Comparison of ENCODE assay signal across 8 mouse cellular contexts in the genomic region with DNA sequence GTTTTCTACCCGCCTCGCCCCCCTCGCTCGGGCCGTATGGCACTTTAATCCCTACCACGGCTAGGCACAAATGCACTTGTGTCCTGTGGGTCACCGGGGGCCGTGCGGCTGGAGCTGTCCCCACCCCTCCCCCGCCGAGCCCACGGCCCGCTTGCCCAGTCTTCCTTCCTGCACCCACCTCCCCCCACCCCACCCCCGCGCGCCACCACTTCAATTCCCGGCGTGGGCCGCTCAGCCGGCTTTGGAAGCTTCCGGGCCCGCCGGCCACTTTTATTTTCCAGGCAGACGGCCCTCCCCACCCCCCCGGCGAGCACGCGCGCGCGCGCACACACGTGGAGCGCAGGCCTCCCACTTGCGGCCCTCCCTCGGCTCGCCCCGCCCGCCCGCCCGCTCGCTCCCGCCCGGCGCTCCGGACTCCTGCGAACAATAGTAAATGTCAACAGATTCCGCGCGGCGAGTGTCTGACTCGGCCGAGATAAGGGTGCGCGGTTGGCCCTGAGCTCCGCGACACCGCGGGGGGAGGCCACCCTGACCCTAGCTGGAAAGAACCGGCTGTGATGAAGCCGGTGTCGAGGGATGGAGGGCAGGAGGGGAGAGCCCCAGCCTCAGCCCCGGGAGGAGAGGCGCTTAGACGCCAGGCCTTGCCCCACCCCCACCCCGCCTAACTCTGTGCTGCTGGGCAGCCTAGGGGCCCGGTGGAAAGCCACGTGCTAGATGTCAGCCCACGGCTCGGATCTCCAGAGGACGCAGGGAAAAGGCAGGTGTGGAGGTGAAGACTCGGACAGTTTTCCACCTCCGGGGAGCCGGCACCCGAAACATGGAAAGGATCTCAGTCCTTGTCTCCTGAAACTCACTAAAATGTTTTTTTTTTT.
A peak's percentile ranks its signal among the peaks of the same experiment; 100 is the strongest.
DNase-seq lines count a peak whose midpoint lies in the region; ATAC-seq and TF ChIP-seq lines count a peak whose summit lies in the region.

No protein-coding gene starts in this region.

- peak; percentile 80 for DNase-seq in 3134 (ENCODE audit: extremely low read depth, insufficient read length, low spot score)
- peak; percentile 60 for DNase-seq in R1 (ENCODE audit: low read depth, low spot score)
- peak; percentile 80 for DNase-seq in embryo, embryonic 10.5 days (ENCODE audit: low spot score)
- peak; percentile 98 for DNase-seq in heart, adult 11 months
- peak; percentile 60 for DNase-seq in lung, adult 2 months
- peak; percentile 36 to 53 for DNase-seq in thymus, postnatal 36 days

- H3K4me2 ChIP-seq in intestine, postnatal 0 days (replicated peaks; ENCODE audit: low read depth), result peak overlapping the region; percentile 71
- H3K4me2 ChIP-seq in neural tube, embryonic 15.5 days, result peak overlapping the region; percentile 69

- no peaks in the 10 kb centered on the region for H3K4me1 ChIP-seq in intestine, postnatal 0 days (replicated peaks; ENCODE audit: control insufficient read depth, insufficient read depth, low read length)
- peaks cover 16% of the 10 kb centered on the region for H3K4me1 ChIP-seq in lung, adult 2 months (ENCODE audit: control insufficient read depth, insufficient read depth, low read length)
- H3K4me1 ChIP-seq in neural tube, embryonic 15.5 days, result peaks cover 22% of the 10 kb centered on the region

- WGBS in intestine, postnatal 0 days, result 5% methylated on average over 55 of the region's 75 CpGs
- 4% methylated on average over 67 of the region's 75 CpGs for WGBS in lung, adult 2 months
- WGBS in neural tube, embryonic 15.5 days, result 2% methylated on average over 45 of the region's 75 CpGs

- peak; percentile 52 for ATAC-seq in intestine, postnatal 0 days
- ATAC-seq in neural tube, embryonic 15.5 days (ENCODE audit: low FRiP score), result peak; percentile 57

- H3K27ac ChIP-seq in intestine, postnatal 0 days (ENCODE audit: low read depth, low read length), result peak overlapping the region; percentile 74
- H3K27ac ChIP-seq in neural tube, embryonic 15.5 days (replicated peaks), result peak overlapping the region; percentile 86

- peak overlapping the region; percentile 39 for H3K4me3 ChIP-seq in intestine, postnatal 0 days (ENCODE audit: low read depth, low read length)
- H3K4me3 ChIP-seq in lung, adult 2 months (replicated peaks; ENCODE audit: extremely low read depth, low read depth, low read length), result peak overlapping the region; percentile 79
- peak overlapping the region; percentile 43 for H3K4me3 ChIP-seq in neural tube, embryonic 15.5 days (replicated peaks)

- TF ChIP-seq POLR2A in lung, adult 2 months (IDR thresholded peaks at IDR 0.05; ENCODE audit: borderline replicate concordance, extremely low read depth, low read depth, low read length), result no peak

- H3K27me3 ChIP-seq in intestine, postnatal 0 days (replicated peaks; ENCODE audit: control insufficient read depth, insufficient read depth, low read length), result no peaks in the 10 kb centered on the region
- H3K27me3 ChIP-seq in neural tube, embryonic 15.5 days (replicated peaks), result peaks cover 43% of the 10 kb centered on the region

- peak overlapping the region; percentile 42; the same call in 1 of the 2 replicates for H3K9ac ChIP-seq in intestine, postnatal 0 days (ENCODE audit: low read depth, low read length)
- H3K9ac ChIP-seq in neural tube, embryonic 15.5 days (replicated peaks), result peak overlapping the region; percentile 44

- H3K36me3 ChIP-seq in intestine, postnatal 0 days (ENCODE audit: control insufficient read depth, insufficient read depth), result no peaks in the 10 kb centered on the region
- H3K36me3 ChIP-seq in neural tube, embryonic 15.5 days, result no peaks in the 10 kb centered on the region

- TF ChIP-seq CTCF in intestine, postnatal 0 days (IDR thresholded peaks at IDR 0.05; ENCODE audit: low read depth), result no peak
- TF ChIP-seq CTCF in lung, adult 2 months (IDR thresholded peaks at IDR 0.05; ENCODE audit: insufficient read depth, low read length), result no peak

- no peaks in the 10 kb centered on the region for H3K9me3 ChIP-seq in intestine, postnatal 0 days (ENCODE audit: control insufficient read depth)
- H3K9me3 ChIP-seq in neural tube, embryonic 15.5 days (replicated peaks), result no peaks in the 10 kb centered on the region

Comparison
In these comparisons a context has a peak if more than half of its experiments do, and no peak if none do; other contexts are left out.
1. Peak in every context shown above with its lines: DNase-seq, ATAC-seq, H3K4me3 ChIP-seq and H3K27ac ChIP-seq.
2. DNase-seq: peak in every context shown above with its lines; median percentile 98 in heart, adult 11 months; 80 in 3134; 80 in embryo, embryonic 10.5 days; 60 in R1; 60 in lung, adult 2 months; 44 in thymus, postnatal 36 days.